Mouse (Mus musculus) limb, embryonic 11.5 days (tissue): ENCODE results near the gene Lim2. TPM values are rescaled to one million over a fixed set of nuclear protein-coding genes. Genes with fewer than 3 reads are reported as not detected.
"Not testable (repeated sequence)": the region's sequence is repeated elsewhere in the genome, so short reads cannot be mapped to it uniquely, and the experiment has no call there.

ENCODE experiments used
- ATAC-seq: fragments of 200-750 bp; cut with Nextera tagmentation; 2 replicates; pipeline ENCODE4 v1.8.0; 2017; ENCODE audit warnings: low read depth; ENCODE audit not compliant: insufficient number of reproducible peaks, low FRiP score, low TSS enrichment
- DNase-seq: peaks from one replicate; pipeline ENCODE4 v3.0.0-alpha.2; 2015; ENCODE audit warnings: low spot score
- H3K27ac ChIP-seq: fragments of 300-500 bp; sonication (generic); replicated peaks from 2 replicates; pipeline ENCODE4 v1.5.1; 2014; ENCODE audit warnings: low read depth, mild to moderate bottlenecking, low read length
- H3K27me3 ChIP-seq: fragments of 300-500 bp; sonication (generic); 2 replicates; pipeline ENCODE4 v1.6.1; 2014; ENCODE audit warnings: mild to moderate bottlenecking, low read length, mixed read lengths; ENCODE audit not compliant: control insufficient read depth, insufficient read depth
- H3K36me3 ChIP-seq: fragments of 300-500 bp; sonication (generic); 2 replicates; pipeline ENCODE4 v1.6.1; 2014; ENCODE audit warnings: mild to moderate bottlenecking, low read length, moderate library complexity, mixed read lengths; ENCODE audit not compliant: control insufficient read depth, insufficient read depth
- H3K4me1 ChIP-seq: fragments of 300-500 bp; sonication (generic); 2 replicates; pipeline ENCODE4 v1.6.1; 2014; ENCODE audit warnings: low read length, mixed read lengths; ENCODE audit not compliant: control insufficient read depth, insufficient read depth
- H3K4me2 ChIP-seq: fragments of 300-500 bp; sonication (generic); 2 replicates; pipeline ENCODE4 v1.6.1; 2014; ENCODE audit warnings: low read depth, mild to moderate bottlenecking, moderate library complexity; ENCODE audit not compliant: severe bottlenecking
- H3K4me3 ChIP-seq: fragments of 300-500 bp; sonication (generic); 2 replicates; pipeline ENCODE4 v1.5.1; 2014; ENCODE audit warnings: low read depth, low read length
- H3K9ac ChIP-seq: fragments of 300-500 bp; sonication (generic); 2 replicates; pipeline ENCODE4 v1.6.1; 2014; ENCODE audit warnings: mild to moderate bottlenecking, low read length
- H3K9me3 ChIP-seq: fragments of 300-500 bp; sonication (generic); 2 replicates; pipeline ENCODE4 v1.6.1; 2016; ENCODE audit warnings: low read length; ENCODE audit not compliant: control insufficient read depth
- WGBS: fragments of 180-500 bp; shearing (Covaris S2); extraction: QIAGEN DNeasy Blood & Tissue Kit; methylation state at CpG from one replicate; pipeline ENCODE4 v1.1.7; 2014; 5-methylcytosine and 5-hydroxymethylcytosine counted together
- polyA plus RNA-seq: library from polyadenylated mRNA; unstranded; fragments of >200 nt; fragmentation: Nextera tagmentation; extraction: Ambion mirVana; gene quantifications from 2 replicates; pipeline ENCODE4 v1.2.1, GENCODE M21; 2014

Lim2 gene
- polyA plus RNA-seq, result not detected in 2 replicates

GRCm38 (mm10) chr7:43427406-43427805 is at the start of gene Lim2:
TSS of gene Lim2 (plus strand) at chr7:43427670.
- ATAC-seq (no peak), DNase-seq (no peak)
- Histone ChIP-seq H3K9ac (no peak within 1 kb of the TSS), H3K27ac (no peak within 1 kb of the TSS), H3K4me3 (no peak within 1 kb of the TSS), H3K27me3 (no peaks in the 10 kb centered on the region), H3K9me3 (no peaks in the 10 kb centered on the region), H3K36me3 (no peaks in the 10 kb centered on the region), H3K4me1 (no peaks in the 10 kb centered on the region), H3K4me2 (no peak within 1 kb of the TSS)
- 81% methylated on average over 8 of the region's 8 CpGs for WGBS

- WGBS, result 17% methylated on average over 5 of the region's 5 CpGs
- no peaks in the 10 kb centered on the region for H3K27me3 ChIP-seq
- no peaks in the 10 kb centered on the region for H3K9me3 ChIP-seq
- ATAC-seq, result no peak
- H3K4me3 ChIP-seq, result no peak overlapping the region
- H3K9ac ChIP-seq, result no peak overlapping the region
- no peak overlapping the region for H3K4me2 ChIP-seq
- no peaks in the 10 kb centered on the region for H3K36me3 ChIP-seq
- H3K4me1 ChIP-seq, result no peaks in the 10 kb centered on the region
- no peak overlapping the region for H3K27ac ChIP-seq
- peak; percentile 64 for DNase-seq
Observed at GRCm38 (mm10) chr7:43378226-43378625, 49.2 kb upstream of the Lim2 start.

DNA sequence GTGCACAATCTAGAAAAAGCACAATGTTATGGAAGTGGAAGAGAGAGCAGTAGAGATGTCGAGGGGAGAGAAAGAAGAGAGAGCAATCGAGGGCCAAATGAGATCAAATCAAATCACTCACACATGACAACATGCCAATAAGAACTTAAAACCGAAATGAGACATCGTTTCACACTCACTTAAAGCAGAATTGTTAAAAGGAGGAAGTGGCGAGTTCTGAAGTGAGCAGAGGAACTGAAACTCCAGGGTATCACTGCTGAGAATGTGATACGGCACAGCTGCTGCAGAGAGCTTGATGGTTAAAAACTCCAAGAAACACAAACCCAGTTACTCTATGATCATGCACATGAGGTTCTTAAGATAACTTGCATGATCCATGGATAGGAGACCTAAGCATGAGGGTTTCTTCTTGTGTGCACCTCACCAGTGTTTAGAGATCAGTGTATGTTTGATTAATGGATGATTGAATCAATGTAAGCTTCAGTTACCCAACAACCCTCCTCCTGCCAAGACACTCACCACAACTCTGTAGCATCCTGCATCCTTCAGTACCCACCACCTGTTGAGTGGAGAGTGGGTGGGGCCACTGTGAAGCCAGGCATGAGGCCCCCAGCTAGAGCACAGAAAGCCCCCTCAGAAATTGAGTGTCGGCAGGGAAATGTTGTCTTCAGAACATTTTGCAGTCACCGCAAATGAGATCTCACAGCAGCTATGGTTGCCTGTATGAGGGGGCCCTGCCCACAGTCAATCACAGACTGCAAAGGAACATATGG is 34.9 kb upstream of the Lim2 start:
- Histone ChIP-seq H3K4me2 (no peak overlapping the region), H3K36me3 (no peaks in the 10 kb centered on the region), H3K4me3 (no peak overlapping the region), H3K4me1 (no peaks in the 10 kb centered on the region), H3K9me3 (no peaks in the 10 kb centered on the region), H3K27me3 (no peaks in the 10 kb centered on the region), H3K27ac (no peak overlapping the region), H3K9ac (no peak overlapping the region)
- 80% methylated on average over 8 of the region's 8 CpGs for WGBS
- ATAC-seq (no peak), DNase-seq (no peak)

- ATAC-seq (no peak), DNase-seq (no peak)
- 94% methylated on average over 2 of the region's 2 CpGs for WGBS
- H3K27me3 ChIP-seq, result no peaks in the 10 kb centered on the region
- H3K27ac ChIP-seq, result no peak overlapping the region
- no peak overlapping the region for H3K4me3 ChIP-seq
- H3K9me3 ChIP-seq, result no peaks in the 10 kb centered on the region
- no peaks in the 10 kb centered on the region for H3K36me3 ChIP-seq
- no peak overlapping the region for H3K9ac ChIP-seq
- H3K4me2 ChIP-seq, result no peak overlapping the region
- H3K4me1 ChIP-seq, result no peaks in the 10 kb centered on the region
Observed at GRCm38 (mm10) chr7:43399501-43399900, 28.0 kb upstream of the Lim2 start.

GRCm38 (mm10) chr7:43402718-43403117 is 24.8 kb upstream of the Lim2 start:
- ATAC-seq (no peak), DNase-seq (no peak)
- 19% methylated on average over 2 of the region's 2 CpGs for WGBS
- no peaks in the 10 kb centered on the region for H3K27me3 ChIP-seq
- H3K36me3 ChIP-seq, result no peaks in the 10 kb centered on the region
- no peak overlapping the region for H3K9ac ChIP-seq
- H3K27ac ChIP-seq, result no peak overlapping the region
- H3K9me3 ChIP-seq, result no peaks in the 10 kb centered on the region
- H3K4me3 ChIP-seq, result no peak overlapping the region
- H3K4me2 ChIP-seq, result no peak overlapping the region
- H3K4me1 ChIP-seq, result no peaks in the 10 kb centered on the region

DNA sequence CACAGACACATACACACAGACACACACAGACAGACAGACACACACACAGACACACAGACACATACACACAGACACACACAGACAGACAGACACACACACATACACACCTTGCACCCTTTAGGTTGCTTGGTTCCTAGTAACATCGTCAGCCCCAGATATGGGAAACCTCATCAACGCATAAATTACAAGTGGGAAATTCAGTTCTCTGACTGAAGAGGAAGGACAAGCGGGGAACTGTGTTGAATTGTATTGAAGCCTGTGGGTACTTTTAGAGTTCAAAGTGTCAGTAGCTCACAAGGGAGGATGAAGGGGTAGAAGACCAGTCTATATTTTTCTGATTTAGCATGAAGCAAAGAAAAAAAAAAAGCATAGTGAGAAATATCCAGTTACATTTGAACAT is 19.9 kb upstream of the Lim2 start:
- no peak for ATAC-seq
- Histone ChIP-seq H3K9ac (no peak overlapping the region), H3K4me1 (no peaks in the 10 kb centered on the region), H3K27me3 (no peaks in the 10 kb centered on the region), H3K4me2 (no peak overlapping the region), H3K4me3 (no peak overlapping the region), H3K36me3 (no peaks in the 10 kb centered on the region), H3K27ac (no peak overlapping the region), H3K9me3 (no peaks in the 10 kb centered on the region)
- no peak for DNase-seq
- 89% methylated on average over 3 of the region's 3 CpGs for WGBS

GRCm38 (mm10) chr7:43408131-43408553 is 19.3 kb upstream of the Lim2 start, which contains the start of gene Siglecg:
TSS of gene Siglecg (plus strand) at chr7:43408204.
- no peak within 1 kb of the TSS for H3K27ac ChIP-seq
- H3K9ac ChIP-seq, result no peak within 1 kb of the TSS
- no peak for ATAC-seq
- H3K36me3 ChIP-seq, result no peaks in the 10 kb centered on the region
- no peaks in the 10 kb centered on the region for H3K27me3 ChIP-seq
- DNase-seq, result no peak
- H3K4me3 ChIP-seq, result no peak within 1 kb of the TSS
- WGBS, result 65% methylated on average over 4 of the region's 4 CpGs
- H3K9me3 ChIP-seq, result no peaks in the 10 kb centered on the region
- H3K4me1 ChIP-seq, result no peaks in the 10 kb centered on the region
- H3K4me2 ChIP-seq, result no peak within 1 kb of the TSS

GRCm38 (mm10) chr7:43409084-43409483 is 18.4 kb upstream of the Lim2 start:
- Histone ChIP-seq H3K4me3 (no peak overlapping the region), H3K4me1 (no peaks in the 10 kb centered on the region), H3K4me2 (no peak overlapping the region), H3K9ac (no peak overlapping the region), H3K27me3 (no peaks in the 10 kb centered on the region), H3K27ac (no peak overlapping the region), H3K9me3 (no peaks in the 10 kb centered on the region), H3K36me3 (no peaks in the 10 kb centered on the region)
- DNase-seq, result no peak
- WGBS, result 84% methylated on average over 3 of the region's 3 CpGs
- no peak for ATAC-seq

- H3K9me3 ChIP-seq, H3K4me1 ChIP-seq, H3K4me3 ChIP-seq, H3K4me2 ChIP-seq, DNase-seq, H3K9ac ChIP-seq, H3K27me3 ChIP-seq, H3K36me3 ChIP-seq, H3K27ac ChIP-seq: not testable (repeated sequence)
- WGBS, result 32% methylated on average over 4 of the region's 4 CpGs
- 0 out of 2 replicates have a peak, but pooled peaks have one; percentile 44 for ATAC-seq
Observed at GRCm38 (mm10) chr7:43411724-43412123, 15.7 kb upstream of the Lim2 start.
